Mouse (Mus musculus) midbrain, embryonic 10.5 days (tissue): ENCODE results near the gene Chd2. TPM values are rescaled to one million over a fixed set of nuclear protein-coding genes. Genes with fewer than 3 reads are reported as not detected.
A peak's percentile ranks its signal among the peaks of the same experiment; 100 is the strongest.

ENCODE experiments used
- DNase-seq: peaks from one replicate; pipeline ENCODE4 v3.0.0-alpha.2; 2017; ENCODE audit warnings: low spot score
- H3K27ac ChIP-seq: fragments of 300-500 bp; sonication (generic); replicated peaks from 2 replicates; pipeline ENCODE4 v1.5.1; 2016; ENCODE audit warnings: mild to moderate bottlenecking
- H3K27me3 ChIP-seq: fragments of 300-500 bp; sonication (generic); 2 replicates; pipeline ENCODE4 v1.6.1; 2016; ENCODE audit warnings: low read depth, mild to moderate bottlenecking; ENCODE audit not compliant: poor library complexity, severe bottlenecking
- H3K36me3 ChIP-seq: fragments of 300-500 bp; sonication (generic); 2 replicates; pipeline ENCODE4 v1.6.1; 2016; ENCODE audit warnings: mild to moderate bottlenecking, moderate library complexity
- H3K4me1 ChIP-seq: fragments of 300-500 bp; sonication (generic); 2 replicates; pipeline ENCODE4 v1.6.1; 2016
- H3K4me3 ChIP-seq: fragments of 300-500 bp; sonication (generic); 2 replicates; pipeline ENCODE4 v1.5.1; 2016; ENCODE audit warnings: mild to moderate bottlenecking, moderate library complexity
- H3K9me3 ChIP-seq: fragments of 300-500 bp; sonication (generic); replicated peaks from 2 replicates; pipeline ENCODE4 v1.6.1; 2016; ENCODE audit warnings: mild to moderate bottlenecking
- WGBS: fragments of 180-500 bp; shearing (Covaris S2); methylation state at CpG from one replicate; pipeline ENCODE4 v1.1.7; 2016; 5-methylcytosine and 5-hydroxymethylcytosine counted together
- polyA plus RNA-seq: library from polyadenylated mRNA; unstranded; fragments of >200 nt; fragmentation: Nextera tagmentation; extraction: Ambion mirVana; gene quantifications from 2 replicates; pipeline ENCODE4 v1.2.1, GENCODE M21; 2016

The Chd2 gene
- polyA plus RNA-seq, 1 experiment from 2014 or later = 39.6 TPM

DNA sequence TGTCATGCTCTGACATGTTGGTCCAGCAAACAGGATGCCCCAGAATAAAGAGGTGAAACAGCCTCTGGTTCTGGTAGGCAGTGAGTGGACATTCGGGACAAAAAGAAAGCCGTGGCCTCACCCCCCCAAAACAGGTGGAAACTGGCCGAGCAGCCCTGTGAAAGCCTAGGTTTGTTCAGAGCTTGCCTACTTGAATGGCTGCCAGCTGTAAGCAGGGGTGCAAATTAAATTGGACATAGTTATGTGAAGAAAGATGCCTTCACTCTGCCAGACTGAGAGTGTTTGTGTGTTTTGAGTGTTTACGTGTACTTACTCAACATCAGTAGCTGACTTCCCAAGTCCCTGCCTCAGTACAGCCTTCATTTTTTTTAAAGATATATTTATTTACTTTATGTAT is 147.6 kb downstream of the Chd2 start:
- DNase-seq = no peak
- Histone ChIP-seq H3K9me3 (no peaks in the 10 kb centered on the region; the same call in 1 of the 2 replicates), H3K4me3 (peak overlapping the region; percentile 87), H3K4me1 (peaks cover 84% of the 10 kb centered on the region), H3K36me3 (peaks cover 77% of the 10 kb centered on the region), H3K27ac (peak overlapping the region; percentile 98), H3K27me3 (no peaks in the 10 kb centered on the region; the same call in 1 of the 2 replicates)
- 66% methylated on average over 4 of the region's 4 CpGs for WGBS

- peaks cover 84% of the 10 kb centered on the region for H3K4me1 ChIP-seq
- no peaks in the 10 kb centered on the region; the same call in 1 of the 2 replicates for H3K27me3 ChIP-seq
- no peaks in the 10 kb centered on the region; the same call in 1 of the 2 replicates for H3K9me3 ChIP-seq
- DNase-seq = no peak
- peaks cover 76% of the 10 kb centered on the region for H3K36me3 ChIP-seq
- peak overlapping the region; percentile 87 for H3K4me3 ChIP-seq
- WGBS = 42% methylated on average over 9 of the region's 9 CpGs
- peak overlapping the region; percentile 98 for H3K27ac ChIP-seq
These were observed 148.2 kb downstream of the Chd2 start for GRCm38 (mm10) chr7:73393307-73394012.

GRCm38 (mm10) chr7:73392359-73392758 is 149.3 kb downstream of the Chd2 start:
- peak overlapping the region; percentile 98 for H3K27ac ChIP-seq
- H3K9me3 ChIP-seq = no peaks in the 10 kb centered on the region; the same call in 1 of the 2 replicates
- peak; percentile 51 for DNase-seq
- H3K36me3 ChIP-seq = peaks cover 76% of the 10 kb centered on the region
- H3K27me3 ChIP-seq = no peaks in the 10 kb centered on the region; the same call in 1 of the 2 replicates
- H3K4me3 ChIP-seq = peak overlapping the region; percentile 87
- peaks cover 84% of the 10 kb centered on the region for H3K4me1 ChIP-seq
- under 1% methylated on average over 9 of the region's 9 CpGs for WGBS

GRCm38 (mm10) chr7:73391518-73392321 is 149.9 kb downstream of the Chd2 start:
- under 1% methylated on average over 39 of the region's 39 CpGs for WGBS
- peaks cover 76% of the 10 kb centered on the region for H3K36me3 ChIP-seq

GRCm38 (mm10) chr7:73391002-73391517 is 150.6 kb downstream of the Chd2 start:
- H3K27ac ChIP-seq = peak overlapping the region; percentile 98
- H3K9me3 ChIP-seq = no peaks in the 10 kb centered on the region; the same call in 1 of the 2 replicates
- no peaks in the 10 kb centered on the region; the same call in 1 of the 2 replicates for H3K27me3 ChIP-seq
- H3K4me1 ChIP-seq = peaks cover 84% of the 10 kb centered on the region
- H3K36me3 ChIP-seq = peaks cover 75% of the 10 kb centered on the region
- WGBS = under 1% methylated on average over 41 of the region's 42 CpGs
- peak; percentile 92 for DNase-seq
- H3K4me3 ChIP-seq = peak overlapping the region; percentile 87

More at GRCm38 (mm10) chr7:73391518-73392321, 149.9 kb downstream of the Chd2 start:
- H3K4me1 ChIP-seq = peaks cover 84% of the 10 kb centered on the region
- H3K27ac ChIP-seq = peak overlapping the region; percentile 98
- H3K27me3 ChIP-seq = no peaks in the 10 kb centered on the region; the same call in 1 of the 2 replicates
- H3K4me3 ChIP-seq = peak overlapping the region; percentile 87
- DNase-seq = peak; percentile 60
- H3K9me3 ChIP-seq = no peaks in the 10 kb centered on the region; the same call in 1 of the 2 replicates

GRCm38 (mm10) chr7:73390426-73391001 is 151.1 kb downstream of the Chd2 start:
- Histone ChIP-seq H3K27ac (peak overlapping the region; percentile 98), H3K4me1 (peaks cover 84% of the 10 kb centered on the region), H3K36me3 (peaks cover 73% of the 10 kb centered on the region), H3K9me3 (no peaks in the 10 kb centered on the region; the same call in 1 of the 2 replicates), H3K4me3 (peak overlapping the region; percentile 87), H3K27me3 (no peaks in the 10 kb centered on the region; the same call in 1 of the 2 replicates)
- DNase-seq = peak; percentile 63
- under 1% methylated on average over 18 of the region's 18 CpGs for WGBS

GRCm38 (mm10) chr7:73389871-73390294 is 151.7 kb downstream of the Chd2 start:
- H3K4me1 ChIP-seq = peaks cover 84% of the 10 kb centered on the region
- H3K36me3 ChIP-seq = peaks cover 72% of the 10 kb centered on the region
- peak overlapping the region; percentile 98 for H3K27ac ChIP-seq
- peak overlapping the region; percentile 87 for H3K4me3 ChIP-seq
- under 1% methylated on average over 15 of the region's 15 CpGs for WGBS
- peak; percentile 75 for DNase-seq
- H3K27me3 ChIP-seq = no peaks in the 10 kb centered on the region; the same call in 1 of the 2 replicates
- no peaks in the 10 kb centered on the region; the same call in 1 of the 2 replicates for H3K9me3 ChIP-seq

GRCm38 (mm10) chr7:73389419-73389818 is 152.2 kb downstream of the Chd2 start:
- WGBS = 7% methylated on average over 9 of the region's 9 CpGs
- no peaks in the 10 kb centered on the region for H3K9me3 ChIP-seq
- H3K27me3 ChIP-seq = no peaks in the 10 kb centered on the region; the same call in 1 of the 2 replicates
- H3K4me3 ChIP-seq = peak overlapping the region; percentile 87
- DNase-seq = no peak
- peak overlapping the region; percentile 98 for H3K27ac ChIP-seq
- peaks cover 72% of the 10 kb centered on the region for H3K36me3 ChIP-seq
- peaks cover 84% of the 10 kb centered on the region for H3K4me1 ChIP-seq

DNA sequence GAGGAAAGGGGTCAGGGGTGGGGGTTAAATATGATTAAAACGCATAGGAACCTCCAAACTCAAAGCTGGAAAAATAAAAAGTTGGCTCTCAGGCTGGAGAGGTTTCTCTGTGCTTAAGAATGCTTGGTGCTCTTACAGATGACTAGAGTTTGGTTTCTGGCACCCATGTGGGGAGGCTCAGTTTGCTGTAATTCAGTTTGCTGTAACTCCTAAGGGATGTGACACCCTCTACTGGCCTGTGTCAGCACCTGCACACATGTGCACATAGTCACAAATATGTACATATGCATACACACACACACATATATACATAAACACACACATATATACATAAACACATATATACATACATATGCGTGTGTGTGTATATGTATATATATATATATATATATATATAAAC is 152.8 kb downstream of the Chd2 start:
- Histone ChIP-seq H3K4me1 (peaks cover 84% of the 10 kb centered on the region), H3K36me3 (peaks cover 72% of the 10 kb centered on the region), H3K9me3 (no peaks in the 10 kb centered on the region), H3K27ac (no peak overlapping the region; the same call in 1 of the 2 replicates), H3K27me3 (no peaks in the 10 kb centered on the region; the same call in 1 of the 2 replicates), H3K4me3 (peak overlapping the region; percentile 3; the same call in 1 of the 2 replicates)
- WGBS = 62% methylated on average over 2 of the region's 2 CpGs
- no peak for DNase-seq

DNA sequence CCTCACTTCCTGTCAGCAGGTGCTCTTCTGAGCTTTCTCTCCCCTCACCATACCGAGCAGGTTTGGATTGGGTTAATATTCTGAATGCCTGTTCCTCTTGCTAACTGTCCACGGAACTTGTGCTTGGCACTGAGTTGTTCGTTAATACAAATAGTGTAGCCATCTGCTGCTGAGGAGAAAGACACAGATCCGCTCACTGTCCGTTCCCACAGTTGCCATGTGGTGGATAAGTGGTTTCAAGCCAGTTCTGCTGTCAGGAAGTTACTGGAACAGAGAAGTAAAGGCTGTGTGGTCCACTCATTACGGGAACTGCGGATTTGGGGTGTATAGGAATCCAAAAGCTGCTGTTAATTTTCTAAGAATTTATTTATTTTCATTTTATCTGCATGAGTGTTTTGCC is 158.8 kb downstream of the Chd2 start:
- Histone ChIP-seq H3K27ac (no peak overlapping the region), H3K4me3 (peak overlapping the region; percentile 18; the same call in 1 of the 2 replicates), H3K27me3 (no peaks in the 10 kb centered on the region), H3K36me3 (peaks cover 92% of the 10 kb centered on the region), H3K4me1 (peaks cover 99% of the 10 kb centered on the region), H3K9me3 (no peaks in the 10 kb centered on the region)
- DNase-seq = no peak
- WGBS = 88% methylated on average over 7 of the region's 7 CpGs

DNA sequence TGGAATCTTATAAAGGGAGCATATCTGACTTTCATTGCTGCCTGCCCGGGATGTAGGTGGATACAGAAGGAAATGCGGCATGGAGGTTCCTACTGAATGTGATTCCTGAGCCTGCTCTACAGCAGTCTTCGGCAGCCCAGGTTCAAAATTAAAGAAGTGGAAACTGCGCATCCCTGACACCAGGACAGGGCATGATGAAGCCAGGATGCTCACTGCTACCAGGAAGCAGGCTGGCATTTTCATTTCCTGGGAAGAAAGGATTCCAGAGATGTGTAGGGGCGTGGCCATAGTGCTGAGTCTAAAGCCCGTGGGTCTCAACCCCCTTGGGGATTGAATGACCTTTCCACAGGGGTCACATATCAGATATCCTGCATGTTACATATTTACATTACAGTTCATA is 163.6 kb downstream of the Chd2 start:
- DNase-seq = no peak
- WGBS = 60% methylated on average over 6 of the region's 6 CpGs
- no peaks in the 10 kb centered on the region for H3K9me3 ChIP-seq
- peaks cover 12% of the 10 kb centered on the region for H3K27me3 ChIP-seq
- peaks cover 55% of the 10 kb centered on the region for H3K36me3 ChIP-seq
- peak overlapping the region; percentile 97 for H3K4me3 ChIP-seq
- H3K4me1 ChIP-seq = peaks cover 84% of the 10 kb centered on the region
- H3K27ac ChIP-seq = peak overlapping the region; percentile 99

GRCm38 (mm10) chr7:73377307-73377706 is 164.3 kb downstream of the Chd2 start:
- Histone ChIP-seq H3K4me1 (peaks cover 84% of the 10 kb centered on the region), H3K4me3 (peak overlapping the region; percentile 97), H3K9me3 (no peaks in the 10 kb centered on the region), H3K27ac (peak overlapping the region; percentile 99), H3K27me3 (peaks cover 20% of the 10 kb centered on the region), H3K36me3 (peaks cover 48% of the 10 kb centered on the region)
- DNase-seq = peak; percentile 40
- 26% methylated on average over 12 of the region's 12 CpGs for WGBS
